ENCODE assay signal across 9 mouse cellular contexts in genomic region chr2:174299091-174299770, GRCm38 (mm10). TPM values are rescaled to one million over a fixed set of nuclear protein-coding genes. Genes with fewer than 3 reads are reported as not detected.
DNase-seq lines count a peak whose midpoint lies in the region; ATAC-seq lines count a peak whose summit lies in the region.
"Had no signal": no experiment of that assay in that cellular context is flagged by ENCODE, and none has a peak within 500 bp of the region (broad histone marks: within the 10 kb centered on the region; RNA-seq: fewer than 3 reads in every experiment).

No protein-coding gene starts in this region.

- peaks cover 58% of the 10 kb centered on the region for H3K9me3 ChIP-seq in megakaryocyte, embryonic 14.5 days
- peaks cover 48% of the 10 kb centered on the region for H3K9me3 ChIP-seq in forebrain, embryonic 16.5 days (ENCODE audit: control insufficient read depth, low read length)
- peaks cover 56% of the 10 kb centered on the region for H3K9me3 ChIP-seq in limb, embryonic 15.5 days
- H3K9me3 ChIP-seq in stomach, embryonic 15.5 days = peaks cover 17% of the 10 kb centered on the region; the same call in 1 of the 2 replicates

- H3K27ac ChIP-seq in forebrain, embryonic 16.5 days (ENCODE audit: low read length) = no peak overlapping the region
- no peak overlapping the region for H3K27ac ChIP-seq in limb, embryonic 15.5 days
- H3K27ac ChIP-seq in stomach, embryonic 15.5 days = no peak overlapping the region

- peaks cover 38% of the 10 kb centered on the region for H3K27me3 ChIP-seq in megakaryocyte, embryonic 14.5 days (replicated peaks)
- peaks cover 28% of the 10 kb centered on the region for H3K27me3 ChIP-seq in forebrain, embryonic 16.5 days (replicated peaks; ENCODE audit: control insufficient read depth, insufficient read depth, low read length)
- H3K27me3 ChIP-seq in limb, embryonic 15.5 days = peaks cover 38% of the 10 kb centered on the region
- peaks cover 39% of the 10 kb centered on the region for H3K27me3 ChIP-seq in stomach, embryonic 15.5 days (replicated peaks)

- peak overlapping the region; percentile 72 for H3K4me3 ChIP-seq in megakaryocyte, embryonic 14.5 days (replicated peaks)
- H3K4me3 ChIP-seq in forebrain, embryonic 16.5 days (replicated peaks; ENCODE audit: low read length) = peak overlapping the region; percentile 10
- peak overlapping the region; percentile 40 for H3K4me3 ChIP-seq in limb, embryonic 15.5 days
- H3K4me3 ChIP-seq in stomach, embryonic 15.5 days (replicated peaks) = peak overlapping the region; percentile 34

- no peak overlapping the region for H3K9ac ChIP-seq in forebrain, embryonic 16.5 days (replicated peaks; ENCODE audit: low read depth, low read length)
- H3K9ac ChIP-seq in limb, embryonic 15.5 days = no peak overlapping the region
- no peak overlapping the region for H3K9ac ChIP-seq in stomach, embryonic 15.5 days

- no peak for ATAC-seq in megakaryocyte, adult 5-6 weeks (ENCODE audit: poor library complexity, severe bottlenecking)
- ATAC-seq in forebrain, embryonic 16.5 days = no peak
- no peak for ATAC-seq in limb, embryonic 15.5 days (ENCODE audit: insufficient number of reproducible peaks, low FRiP score, low TSS enrichment, low read depth)
- no peak for ATAC-seq in stomach, embryonic 15.5 days (ENCODE audit: insufficient read depth, low FRiP score, low read depth)
- no peak for ATAC-seq in activated CD4-positive, CD25-positive, alpha-beta regulatory T cell, adult 4 months

- H3K4me1 ChIP-seq in megakaryocyte, embryonic 14.5 days = peaks cover 48% of the 10 kb centered on the region
- peaks cover 20% of the 10 kb centered on the region for H3K4me1 ChIP-seq in forebrain, embryonic 16.5 days (replicated peaks; ENCODE audit: control insufficient read depth, insufficient read depth, low read length)
- H3K4me1 ChIP-seq in limb, embryonic 15.5 days = peaks cover 35% of the 10 kb centered on the region
- H3K4me1 ChIP-seq in stomach, embryonic 15.5 days = peaks cover 21% of the 10 kb centered on the region

- H3K36me3 ChIP-seq in megakaryocyte, embryonic 14.5 days (replicated peaks; ENCODE audit: low read length) = no peaks in the 10 kb centered on the region
- H3K36me3 ChIP-seq in forebrain, embryonic 16.5 days (ENCODE audit: control insufficient read depth, insufficient read depth) = no peaks in the 10 kb centered on the region
- H3K36me3 ChIP-seq in limb, embryonic 15.5 days = peaks cover 61% of the 10 kb centered on the region
- no peaks in the 10 kb centered on the region for H3K36me3 ChIP-seq in stomach, embryonic 15.5 days

- WGBS in forebrain, embryonic 16.5 days = 53% methylated on average over 43 of the region's 48 CpGs
- 58% methylated on average over 48 of the region's 48 CpGs for WGBS in limb, embryonic 15.5 days
- WGBS in stomach, embryonic 15.5 days = 56% methylated on average over 47 of the region's 48 CpGs

- DNase-seq in thymus, postnatal 25 days = no peak
- DNase-seq in left cerebral cortex, postnatal 36 days (ENCODE audit: low spot score in 2 of 2) = no peak
- DNase-seq: embryo, embryonic 11 days had no signal

- H3K4me2 ChIP-seq in forebrain, embryonic 16.5 days (ENCODE audit: low read length) = 0 out of 2 replicates have a peak overlapping the region, but pooled peaks have one; percentile 2
- peak overlapping the region; percentile 52 for H3K4me2 ChIP-seq in limb, embryonic 15.5 days
- H3K4me2 ChIP-seq in stomach, embryonic 15.5 days = peak overlapping the region; percentile 50

- intact Hi-C loops in left cerebral cortex, postnatal 36 days (cut with DNase I) = loop anchor here (5.0 kb wide), 2 partner anchors 222 to 712 kb away; partner anchors contain the start of gene Stx16

RNA-seq across cellular contexts. Expression of gene Gnas, which starts 15.1 kb away (rescaled TPM):
- polyA plus RNA-seq in megakaryocyte, embryonic 14.5 days (2012; ENCODE audit: insufficient read depth, low replicate concordance) = 1,157 and 1,276 TPM in 2 replicates
- total RNA-seq in megakaryocyte, adult 5-6 weeks (2015) = 518 and 554 TPM in 2 replicates
- total RNA-seq in megakaryocyte, adult 5-6 weeks (2017) = 238 and 262 TPM in 2 replicates
- 1,187 and 1,213 TPM in 2 replicates for polyA plus RNA-seq in forebrain, embryonic 16.5 days (2015; fragmentation: Nextera tagmentation; extraction: Ambion mirVana)
- polyA plus RNA-seq in limb, embryonic 15.5 days (2015; fragmentation: Nextera tagmentation; extraction: Ambion mirVana) = 2,137 and 2,166 TPM in 2 replicates
- 1,615 and 1,630 TPM in 2 replicates for polyA plus RNA-seq in stomach, embryonic 15.5 days (2015; fragmentation: Nextera tagmentation; extraction: Ambion mirVana)
- 1,000 to 10,000 TPM; 1,724 to 1,906 TPM for total RNA-seq in left cerebral cortex, postnatal 36 days (2021)
- polyA plus RNA-seq in activated CD4-positive, CD25-positive, alpha-beta regulatory T cell, adult 4 months (2017; shearing (Covaris generic)) = 100 to 1,000 TPM; 102 to 126 TPM

RNA-seq across cellular contexts. Expression of gene Gm20721, which starts 47.3 kb away (rescaled TPM):
- polyA plus RNA-seq in megakaryocyte, embryonic 14.5 days (2012; ENCODE audit: insufficient read depth, low replicate concordance) = 0.57 TPM in 1 of 2 replicates, not detected in the other
- 0.21 TPM in 1 of 2 replicates, not detected in the other for total RNA-seq in megakaryocyte, adult 5-6 weeks (2015)
- 1.5 and 3.4 TPM in 2 replicates for total RNA-seq in megakaryocyte, adult 5-6 weeks (2017)
- 11.4 and 13.5 TPM in 2 replicates for polyA plus RNA-seq in forebrain, embryonic 16.5 days (2015; fragmentation: Nextera tagmentation; extraction: Ambion mirVana)
- polyA plus RNA-seq in limb, embryonic 15.5 days (2015; fragmentation: Nextera tagmentation; extraction: Ambion mirVana) = 28.5 and 42.0 TPM in 2 replicates
- polyA plus RNA-seq in stomach, embryonic 15.5 days (2015; fragmentation: Nextera tagmentation; extraction: Ambion mirVana) = 37.5 and 62.9 TPM in 2 replicates
- 1 to 10 TPM; 3.0 TPM for total RNA-seq in left cerebral cortex, postnatal 36 days (2021)
- polyA plus RNA-seq in activated CD4-positive, CD25-positive, alpha-beta regulatory T cell, adult 4 months (2017; shearing (Covaris generic)) = under 1 TPM in 1 of 2 experiments, not detected in 1; 0.40 TPM

Comparison
In these comparisons a context has a peak if more than half of its experiments do, and no peak if none do; other contexts are left out.
1. H3K4me3 ChIP-seq: peak in every context shown above with its lines; median percentile 72 in megakaryocyte, embryonic 14.5 days; 40 in limb, embryonic 15.5 days; 34 in stomach, embryonic 15.5 days; 10 in forebrain, embryonic 16.5 days.
2. H3K4me2 ChIP-seq: peak in every context shown above with its lines; median percentile 52 in limb, embryonic 15.5 days; 50 in stomach, embryonic 15.5 days; 2 in forebrain, embryonic 16.5 days.